Mouse (Mus musculus) limb, embryonic 12.5 days (tissue): ENCODE results near the gene Krt10. TPM values are rescaled to one million over a fixed set of nuclear protein-coding genes. Genes with fewer than 3 reads are reported as not detected.

ENCODE experiments used
- ATAC-seq: fragments of 200-750 bp; cut with Nextera tagmentation; 2 replicates; pipeline ENCODE4 v1.8.0; 2017; ENCODE audit warnings: low read depth, moderate TSS enrichment; ENCODE audit not compliant: insufficient number of reproducible peaks, insufficient read depth, low FRiP score, low TSS enrichment
- H3K27ac ChIP-seq: fragments of 300-500 bp; sonication (generic); 2 replicates; pipeline ENCODE4 v1.5.1; 2016; ENCODE audit warnings: mild to moderate bottlenecking, moderate library complexity
- H3K27me3 ChIP-seq: fragments of 300-500 bp; sonication (generic); 2 replicates; pipeline ENCODE4 v1.6.1; 2016; ENCODE audit warnings: mild to moderate bottlenecking, moderate library complexity
- H3K36me3 ChIP-seq: fragments of 300-500 bp; sonication (generic); 2 replicates; pipeline ENCODE4 v1.6.1; 2016; ENCODE audit warnings: mild to moderate bottlenecking, moderate library complexity
- H3K4me1 ChIP-seq: fragments of 300-500 bp; sonication (generic); replicated peaks from 2 replicates; pipeline ENCODE4 v1.6.1; 2016
- H3K4me2 ChIP-seq: fragments of 300-500 bp; sonication (generic); 2 replicates; pipeline ENCODE4 v1.6.1; 2016; ENCODE audit warnings: mild to moderate bottlenecking, moderate library complexity
- H3K4me3 ChIP-seq: fragments of 300-500 bp; sonication (generic); replicated peaks from 2 replicates; pipeline ENCODE4 v1.5.1; 2016; ENCODE audit warnings: mild to moderate bottlenecking
- H3K9ac ChIP-seq: fragments of 300-500 bp; sonication (generic); replicated peaks from 2 replicates; pipeline ENCODE4 v1.6.1; 2016; ENCODE audit warnings: mild to moderate bottlenecking, moderate library complexity
- H3K9me3 ChIP-seq: fragments of 300-500 bp; sonication (generic); 2 replicates; pipeline ENCODE4 v1.6.1; 2016; ENCODE audit warnings: mild to moderate bottlenecking, moderate library complexity
- WGBS: fragments of 180-500 bp; shearing (Covaris S2); methylation state at CpG from one replicate; pipeline ENCODE4 v1.1.7; 2016; 5-methylcytosine and 5-hydroxymethylcytosine counted together
- polyA plus RNA-seq: library from polyadenylated mRNA; unstranded; fragments of >200 nt; fragmentation: Nextera tagmentation; extraction: Ambion mirVana; gene quantifications from 2 replicates; pipeline ENCODE4 v1.2.1, GENCODE M21; 2016

Krt10 gene
- polyA plus RNA-seq: 34.3 and 35.3 TPM in 2 replicates

DNA sequence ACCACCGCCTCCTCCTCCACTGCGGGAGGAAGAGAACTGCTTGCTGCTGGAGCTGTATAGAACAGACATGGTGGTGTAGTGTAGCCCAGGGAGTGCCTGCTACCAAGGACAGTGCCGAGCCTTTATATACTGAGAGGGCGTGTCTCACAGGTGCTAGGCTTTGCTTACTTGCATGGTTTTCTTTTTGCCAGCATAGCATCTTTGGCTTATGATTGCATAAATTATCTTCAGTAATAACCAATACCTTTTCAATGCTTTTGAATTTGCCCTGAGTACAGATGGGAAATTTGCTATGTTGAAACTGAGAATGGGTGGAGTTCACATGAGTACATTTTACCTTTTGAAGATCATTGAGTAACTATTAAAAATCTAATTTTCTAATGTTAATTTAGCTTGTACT lies at the start of gene Krt10:
Gene Krt10, minus strand, starts transcription at position 101 of the 400 bp plus-strand sequence.
- 87% methylated on average over 4 of the region's 4 CpGs for WGBS
- Histone ChIP-seq H3K9me3 (no peaks in the 10 kb centered on the region), H3K27ac (no peak within 1 kb of the TSS), H3K9ac (no peak within 1 kb of the TSS), H3K4me1 (peaks cover 5% of the 10 kb centered on the region), H3K4me2 (no peak within 1 kb of the TSS), H3K36me3 (no peaks in the 10 kb centered on the region), H3K27me3 (no peaks in the 10 kb centered on the region), H3K4me3 (no peak within 1 kb of the TSS)
- ATAC-seq: no peak

- Histone ChIP-seq H3K4me1 (peaks cover 5% of the 10 kb centered on the region; the same call in 1 of the 2 replicates), H3K4me3 (no peak within 1 kb of the TSS), H3K27me3 (no peaks in the 10 kb centered on the region), H3K4me2 (no peak within 1 kb of the TSS), H3K36me3 (no peaks in the 10 kb centered on the region), H3K9me3 (no peaks in the 10 kb centered on the region), H3K9ac (no peak within 1 kb of the TSS), H3K27ac (no peak within 1 kb of the TSS)
- WGBS: 42% methylated on average over 10 of the region's 10 CpGs
- no peak for ATAC-seq
Observed at GRCm38 (mm10) chr11:99437972-99438371, 48.8 kb upstream of the Krt10 start, which contains the start of gene Krt20. Gene Krt20 (minus strand): TSS chr11:99438150.

GRCm38 (mm10) chr11:99436625-99437024 lies 47.5 kb upstream of the Krt10 start:
- Histone ChIP-seq H3K27me3 (no peaks in the 10 kb centered on the region), H3K9me3 (no peaks in the 10 kb centered on the region), H3K4me2 (no peak overlapping the region), H3K9ac (no peak overlapping the region), H3K4me1 (peaks cover 5% of the 10 kb centered on the region; the same call in 1 of the 2 replicates), H3K4me3 (no peak overlapping the region), H3K36me3 (no peaks in the 10 kb centered on the region), H3K27ac (no peak overlapping the region)
- 86% methylated on average over 4 of the region's 4 CpGs for WGBS
- no peak for ATAC-seq

DNA sequence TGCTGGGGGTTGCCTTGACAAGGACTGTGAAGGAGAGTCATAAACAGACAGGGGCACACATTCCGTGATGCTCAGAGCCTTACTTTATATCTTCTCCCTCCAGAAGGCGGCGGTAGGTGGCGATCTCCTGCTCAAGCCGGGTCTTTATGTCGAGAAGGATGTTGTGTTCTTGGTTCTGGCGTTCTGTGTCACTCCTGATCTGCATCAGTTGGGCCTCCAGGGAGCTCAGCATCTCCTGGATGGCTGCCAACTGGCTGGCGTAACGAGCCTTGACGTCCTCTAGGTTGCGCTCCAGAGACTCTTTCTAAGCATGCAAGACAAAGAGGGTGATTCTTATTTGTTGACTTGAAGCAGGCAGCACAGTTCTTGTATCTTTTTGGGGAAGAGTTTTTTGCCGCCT lies 41.5 kb upstream of the Krt10 start:
- no peak overlapping the region for H3K27ac ChIP-seq
- no peak overlapping the region for H3K9ac ChIP-seq
- no peaks in the 10 kb centered on the region; the same call in 1 of the 2 replicates for H3K27me3 ChIP-seq
- H3K4me1 ChIP-seq: no peaks in the 10 kb centered on the region
- no peaks in the 10 kb centered on the region for H3K36me3 ChIP-seq
- no peaks in the 10 kb centered on the region for H3K9me3 ChIP-seq
- H3K4me3 ChIP-seq: no peak overlapping the region
- no peak overlapping the region for H3K4me2 ChIP-seq
- ATAC-seq: no peak
- 53% methylated on average over 12 of the region's 12 CpGs for WGBS

- WGBS: 77% methylated on average over 10 of the region's 10 CpGs
- H3K4me3 ChIP-seq: no peak within 1 kb of the TSS
Observed at GRCm38 (mm10) chr11:99422159-99422558, 33.0 kb upstream of the Krt10 start, which contains the start of gene Krt12. Gene Krt12 (minus strand): TSS chr11:99422259.

DNA sequence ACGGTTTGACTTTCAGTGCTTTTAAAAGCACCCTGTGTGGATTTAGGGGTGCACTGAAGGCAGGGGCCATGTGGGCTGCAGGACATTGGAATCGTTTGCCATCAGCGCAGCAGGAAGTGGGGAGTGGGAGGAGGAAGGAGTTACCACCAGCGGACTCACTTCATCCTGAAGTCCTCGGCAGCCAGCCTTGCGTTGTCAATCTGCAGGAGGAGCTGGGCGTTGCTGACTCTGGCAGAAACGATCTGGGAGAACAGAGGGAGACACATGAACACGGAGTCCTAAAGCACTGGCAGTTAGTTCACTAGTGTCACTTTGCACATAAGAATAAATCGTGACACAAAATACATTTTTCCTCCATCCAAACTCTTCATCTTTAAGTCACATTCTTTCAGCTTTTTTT lies 31.4 kb upstream of the Krt10 start:
- H3K27ac ChIP-seq: no peak overlapping the region
- 0 out of 2 replicates have a peak, but pooled peaks cover 3% of the 10 kb centered on the region for H3K27me3 ChIP-seq
- 46% methylated on average over 10 of the region's 10 CpGs for WGBS
- no peak overlapping the region for H3K4me3 ChIP-seq
- H3K4me2 ChIP-seq: no peak overlapping the region
- ATAC-seq: no peak
- peaks cover 5% of the 10 kb centered on the region; the same call in 1 of the 2 replicates for H3K4me1 ChIP-seq
- H3K36me3 ChIP-seq: no peaks in the 10 kb centered on the region
- no peaks in the 10 kb centered on the region for H3K9me3 ChIP-seq
- H3K9ac ChIP-seq: no peak overlapping the region

More at GRCm38 (mm10) chr11:99422159-99422558, 33.0 kb upstream of the Krt10 start, which contains the start of gene Krt12:
- no peak for ATAC-seq
- Histone ChIP-seq H3K36me3 (no peaks in the 10 kb centered on the region), H3K4me2 (no peak within 1 kb of the TSS), H3K27ac (no peak within 1 kb of the TSS), H3K9ac (no peak within 1 kb of the TSS), H3K9me3 (no peaks in the 10 kb centered on the region), H3K4me1 (peaks cover 5% of the 10 kb centered on the region; the same call in 1 of the 2 replicates), H3K27me3 (0 out of 2 replicates have a peak, but pooled peaks cover 3% of the 10 kb centered on the region)

GRCm38 (mm10) chr11:99417819-99418218 lies 28.7 kb upstream of the Krt10 start:
- 0 out of 2 replicates have a peak, but pooled peaks cover 3% of the 10 kb centered on the region for H3K27me3 ChIP-seq
- H3K4me3 ChIP-seq: no peak overlapping the region
- H3K4me2 ChIP-seq: no peak overlapping the region
- ATAC-seq: no peak
- no peak overlapping the region for H3K27ac ChIP-seq
- WGBS: 67% methylated on average over 16 of the region's 16 CpGs
- peaks cover 5% of the 10 kb centered on the region; the same call in 1 of the 2 replicates for H3K4me1 ChIP-seq
- no peaks in the 10 kb centered on the region for H3K36me3 ChIP-seq
- no peaks in the 10 kb centered on the region for H3K9me3 ChIP-seq
- no peak overlapping the region for H3K9ac ChIP-seq

DNA sequence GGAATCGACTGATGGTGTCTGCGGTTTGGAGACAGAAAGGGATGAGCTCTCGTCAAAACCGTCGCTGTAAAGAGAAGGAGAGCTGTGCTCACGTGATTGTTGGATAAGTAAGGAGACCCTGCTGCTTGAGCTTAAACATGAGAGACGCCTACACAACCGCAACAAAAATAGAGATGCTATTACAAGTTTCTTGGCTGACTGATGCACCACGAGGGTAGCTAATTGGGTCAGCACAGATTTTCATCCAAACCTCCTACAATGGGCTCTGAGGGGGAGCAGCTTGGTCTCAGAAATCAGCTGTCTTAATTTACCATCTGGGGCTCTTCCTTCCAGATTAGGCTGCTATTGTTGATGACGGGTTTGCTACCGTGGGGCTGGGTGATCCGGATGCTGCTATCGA lies 27.7 kb upstream of the Krt10 start:
- H3K4me3 ChIP-seq: no peak overlapping the region
- no peak overlapping the region for H3K27ac ChIP-seq
- H3K4me2 ChIP-seq: no peak overlapping the region
- ATAC-seq: no peak
- WGBS: 86% methylated on average over 13 of the region's 13 CpGs
- no peak overlapping the region for H3K9ac ChIP-seq
- H3K27me3 ChIP-seq: 0 out of 2 replicates have a peak, but pooled peaks cover 2% of the 10 kb centered on the region
- H3K36me3 ChIP-seq: no peaks in the 10 kb centered on the region
- H3K9me3 ChIP-seq: no peaks in the 10 kb centered on the region
- H3K4me1 ChIP-seq: peaks cover 5% of the 10 kb centered on the region; the same call in 1 of the 2 replicates

GRCm38 (mm10) chr11:99414463-99415147 lies 25.4 kb upstream of the Krt10 start:
- Histone ChIP-seq H3K27me3 (no peaks in the 10 kb centered on the region), H3K9me3 (no peaks in the 10 kb centered on the region), H3K4me3 (no peak overlapping the region), H3K4me2 (no peak overlapping the region), H3K9ac (no peak overlapping the region), H3K4me1 (no peaks in the 10 kb centered on the region), H3K27ac (no peak overlapping the region), H3K36me3 (no peaks in the 10 kb centered on the region)
- no peak for ATAC-seq
- WGBS: 89% methylated on average over 13 of the region's 13 CpGs

GRCm38 (mm10) chr11:99413247-99413646 lies 24.1 kb upstream of the Krt10 start:
- no peak for ATAC-seq
- WGBS: 20% methylated on average over 6 of the region's 6 CpGs
- no peaks in the 10 kb centered on the region for H3K36me3 ChIP-seq
- no peak overlapping the region for H3K4me3 ChIP-seq
- no peak overlapping the region for H3K4me2 ChIP-seq
- no peak overlapping the region for H3K9ac ChIP-seq
- H3K27me3 ChIP-seq: no peaks in the 10 kb centered on the region
- no peaks in the 10 kb centered on the region for H3K9me3 ChIP-seq
- H3K27ac ChIP-seq: no peak overlapping the region
- no peaks in the 10 kb centered on the region for H3K4me1 ChIP-seq

DNA sequence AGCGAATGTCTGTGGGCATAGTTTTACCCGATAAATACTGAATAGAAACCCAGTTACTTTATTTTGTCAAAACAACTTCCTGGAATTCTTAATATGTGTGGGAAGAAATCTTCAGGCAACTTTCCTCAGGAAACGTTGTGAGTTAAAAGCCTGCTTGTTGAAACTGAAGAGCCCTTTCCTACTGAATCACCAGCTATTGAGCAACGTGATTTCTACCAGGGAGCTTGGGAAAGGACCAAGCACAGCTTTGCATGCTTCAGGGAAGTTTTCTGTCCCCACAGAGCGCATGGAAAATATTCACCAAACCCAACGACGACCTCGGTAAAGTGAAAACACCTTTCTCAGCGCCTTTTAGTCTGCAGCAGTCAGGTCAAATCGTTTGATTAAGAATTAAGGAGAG lies 17.0 kb upstream of the Krt10 start:
- no peaks in the 10 kb centered on the region for H3K9me3 ChIP-seq
- 78% methylated on average over 10 of the region's 10 CpGs for WGBS
- no peaks in the 10 kb centered on the region for H3K27me3 ChIP-seq
- no peaks in the 10 kb centered on the region for H3K4me1 ChIP-seq
- H3K27ac ChIP-seq: no peak overlapping the region
- H3K36me3 ChIP-seq: no peaks in the 10 kb centered on the region
- no peak overlapping the region for H3K4me2 ChIP-seq
- H3K4me3 ChIP-seq: no peak overlapping the region
- ATAC-seq: no peak
- H3K9ac ChIP-seq: no peak overlapping the region
